Mouse (Mus musculus): ENCODE data around the gene Twist2. TPM values are rescaled to one million over a fixed set of nuclear protein-coding genes. Genes with fewer than 3 reads are reported as not detected.

The Twist2 gene
- total and polyA plus RNA-seq, 2 experiments from 2014 or later = 1.7 to 8.5 TPM

- no peak overlapping the region for H3K27ac ChIP-seq (ENCODE audit: low read depth)
- H3K4me3 ChIP-seq (ENCODE audit: low read depth, low read length) = no peak overlapping the region
- no peak for TF ChIP-seq EP300 (IDR thresholded peaks at IDR 0.05; ENCODE audit: low read depth)
- no peak for TF ChIP-seq CTCF (IDR thresholded peaks at IDR 0.05; ENCODE audit: low read depth)
- ATAC-seq (ENCODE audit: insufficient read depth, low read depth) (no peak), DNase-seq (ENCODE audit: low spot score) (no peak)
- H3K27me3 ChIP-seq (ENCODE audit: control insufficient read depth, insufficient read depth, low read length) = no peaks in the 10 kb centered on the region
- WGBS = 42% methylated on average over 5 of the region's 5 CpGs
- no peaks in the 10 kb centered on the region for H3K9me3 ChIP-seq (replicated peaks; ENCODE audit: control insufficient read depth, low read length)
- H3K36me3 ChIP-seq (replicated peaks; ENCODE audit: control insufficient read depth, insufficient read depth, low read length) = no peaks in the 10 kb centered on the region
- no peaks in the 10 kb centered on the region for H3K4me1 ChIP-seq (ENCODE audit: control insufficient read depth, insufficient read depth)
- H3K4me2 ChIP-seq (ENCODE audit: low read depth, low read length) = no peak overlapping the region
- no peak overlapping the region for H3K9ac ChIP-seq (replicated peaks; ENCODE audit: low read depth, low read length)
These were observed 24.3 kb upstream of the Twist2 start for GRCm38 (mm10) chr1:91776928-91777327.

GRCm38 (mm10) chr1:91779819-91780218 lies 21.4 kb upstream of the Twist2 start:
- H3K4me1 ChIP-seq (ENCODE audit: control insufficient read depth, insufficient read depth) = no peaks in the 10 kb centered on the region
- H3K27me3 ChIP-seq (ENCODE audit: control insufficient read depth, insufficient read depth, low read length) = no peaks in the 10 kb centered on the region
- H3K27ac ChIP-seq (ENCODE audit: low read depth) = no peak overlapping the region
- no peak for TF ChIP-seq EP300 (IDR thresholded peaks at IDR 0.05; ENCODE audit: low read depth)
- no peak for TF ChIP-seq CTCF (IDR thresholded peaks at IDR 0.05; ENCODE audit: low read depth)
- no peak overlapping the region for H3K9ac ChIP-seq (replicated peaks; ENCODE audit: low read depth, low read length)
- no peak overlapping the region for H3K4me2 ChIP-seq (ENCODE audit: low read depth, low read length)
- H3K9me3 ChIP-seq (replicated peaks; ENCODE audit: control insufficient read depth, low read length) = peaks cover 3% of the 10 kb centered on the region; the same call in 1 of the 2 replicates
- H3K36me3 ChIP-seq (replicated peaks; ENCODE audit: control insufficient read depth, insufficient read depth, low read length) = no peaks in the 10 kb centered on the region
- 40% methylated on average over 4 of the region's 4 CpGs for WGBS
- H3K4me3 ChIP-seq (ENCODE audit: low read depth, low read length) = no peak overlapping the region
- ATAC-seq (ENCODE audit: insufficient read depth, low read depth) (0 out of 2 replicates have a peak, but pooled peaks have one; percentile 39), DNase-seq (ENCODE audit: low spot score) (no peak)

- no peak for ATAC-seq (ENCODE audit: insufficient read depth, low read depth)
- TF ChIP-seq CTCF (IDR thresholded peaks at IDR 0.05; ENCODE audit: low read depth) (no peak; the same call in 1 of the 2 replicates), EP300 (IDR thresholded peaks at IDR 0.05; ENCODE audit: low read depth) (no peak)
- Histone ChIP-seq H3K27me3 (ENCODE audit: control insufficient read depth, insufficient read depth, low read length) (no peaks in the 10 kb centered on the region), H3K27ac (ENCODE audit: low read depth) (no peak overlapping the region), H3K36me3 (replicated peaks; ENCODE audit: control insufficient read depth, insufficient read depth, low read length) (no peaks in the 10 kb centered on the region), H3K4me1 (ENCODE audit: control insufficient read depth, insufficient read depth) (no peaks in the 10 kb centered on the region), H3K9me3 (replicated peaks; ENCODE audit: control insufficient read depth, low read length) (peaks cover 3% of the 10 kb centered on the region; the same call in 1 of the 2 replicates), H3K4me2 (ENCODE audit: low read depth, low read length) (no peak overlapping the region), H3K9ac (replicated peaks; ENCODE audit: low read depth, low read length) (no peak overlapping the region), H3K4me3 (ENCODE audit: low read depth, low read length) (no peak overlapping the region)
- DNase-seq (ENCODE audit: low spot score) = no peak
- 58% methylated on average over 7 of the region's 7 CpGs for WGBS
These were observed 20.1 kb upstream of the Twist2 start for GRCm38 (mm10) chr1:91781182-91781581.

GRCm38 (mm10) chr1:91784162-91784561 lies 17.1 kb upstream of the Twist2 start:
- 52% methylated on average over 3 of the region's 3 CpGs for WGBS
- H3K4me2 ChIP-seq (ENCODE audit: low read depth, low read length) = no peak overlapping the region
- no peaks in the 10 kb centered on the region for H3K4me1 ChIP-seq (ENCODE audit: control insufficient read depth, insufficient read depth)
- no peak for DNase-seq (ENCODE audit: low spot score)
- peaks cover 3% of the 10 kb centered on the region; the same call in 1 of the 2 replicates for H3K9me3 ChIP-seq (replicated peaks; ENCODE audit: control insufficient read depth, low read length)
- no peak overlapping the region for H3K4me3 ChIP-seq (ENCODE audit: low read depth, low read length)
- no peaks in the 10 kb centered on the region for H3K27me3 ChIP-seq (ENCODE audit: control insufficient read depth, insufficient read depth, low read length)
- H3K27ac ChIP-seq (ENCODE audit: low read depth) = no peak overlapping the region
- no peak overlapping the region for H3K9ac ChIP-seq (replicated peaks; ENCODE audit: low read depth, low read length)
- H3K36me3 ChIP-seq (replicated peaks; ENCODE audit: control insufficient read depth, insufficient read depth, low read length) = no peaks in the 10 kb centered on the region
- no peak for ATAC-seq (ENCODE audit: insufficient read depth, low read depth)
- TF ChIP-seq CTCF (IDR thresholded peaks at IDR 0.05; ENCODE audit: low read depth) (no peak), EP300 (IDR thresholded peaks at IDR 0.05; ENCODE audit: low read depth) (no peak)

GRCm38 (mm10) chr1:91799323-91799722 lies 1.9 kb upstream of the Twist2 start:
- Histone ChIP-seq H3K4me1 (ENCODE audit: control insufficient read depth, insufficient read depth) (no peaks in the 10 kb centered on the region), H3K4me3 (ENCODE audit: low read depth, low read length) (no peak overlapping the region), H3K9me3 (replicated peaks; ENCODE audit: control insufficient read depth, low read length) (no peaks in the 10 kb centered on the region), H3K27me3 (ENCODE audit: control insufficient read depth, insufficient read depth, low read length) (peaks cover 57% of the 10 kb centered on the region), H3K27ac (ENCODE audit: low read depth) (no peak overlapping the region), H3K36me3 (replicated peaks; ENCODE audit: control insufficient read depth, insufficient read depth, low read length) (no peaks in the 10 kb centered on the region), H3K9ac (replicated peaks; ENCODE audit: low read depth, low read length) (no peak overlapping the region), H3K4me2 (ENCODE audit: low read depth, low read length) (no peak overlapping the region)
- ATAC-seq (ENCODE audit: insufficient read depth, low read depth) (no peak), DNase-seq (ENCODE audit: low spot score) (no peak)
- WGBS = 54% methylated on average over 3 of the region's 3 CpGs
- TF ChIP-seq CTCF (IDR thresholded peaks at IDR 0.05; ENCODE audit: low read depth) (no peak), EP300 (IDR thresholded peaks at IDR 0.05; ENCODE audit: low read depth) (no peak)

GRCm38 (mm10) chr1:91800348-91800747 lies 913 bp upstream of the Twist2 start:
- Histone ChIP-seq H3K4me2 (ENCODE audit: low read depth, low read length) (peak overlapping the region; percentile 61), H3K27me3 (ENCODE audit: control insufficient read depth, insufficient read depth, low read length) (peaks cover 60% of the 10 kb centered on the region), H3K4me3 (ENCODE audit: low read depth, low read length) (peak overlapping the region; percentile 41), H3K36me3 (replicated peaks; ENCODE audit: control insufficient read depth, insufficient read depth, low read length) (no peaks in the 10 kb centered on the region), H3K27ac (ENCODE audit: low read depth) (no peak overlapping the region), H3K4me1 (ENCODE audit: control insufficient read depth, insufficient read depth) (no peaks in the 10 kb centered on the region), H3K9me3 (replicated peaks; ENCODE audit: control insufficient read depth, low read length) (no peaks in the 10 kb centered on the region), H3K9ac (replicated peaks; ENCODE audit: low read depth, low read length) (no peak overlapping the region)
- ATAC-seq (ENCODE audit: insufficient read depth, low read depth) = no peak
- WGBS = 60% methylated on average over 13 of the region's 13 CpGs
- no peak for TF ChIP-seq EP300 (IDR thresholded peaks at IDR 0.05; ENCODE audit: low read depth)
- TF ChIP-seq CTCF (IDR thresholded peaks at IDR 0.05; ENCODE audit: low read depth) = no peak
- DNase-seq (ENCODE audit: low spot score) = no peak
